Mouse (Mus musculus) testis, adult 2 months (tissue): ENCODE results near the gene Fastkd3.
"Not testable (repeated sequence)": the region's sequence is repeated elsewhere in the genome, so short reads cannot be mapped to it uniquely, and the experiment has no call there.

ENCODE experiments used
- CTCF ChIP-seq: fragments of 200-500 bp; IDR thresholded peaks from 2 replicates; pipeline ENCODE4 v1.5.1; 2012; ENCODE audit warnings: low read depth, mild to moderate bottlenecking, inconsistent platforms, low read length, moderate library complexity; ENCODE audit not compliant: control insufficient read depth, insufficient read depth, insufficient replicate concordance
- POLR2A ChIP-seq: fragments of 200-500 bp; IDR thresholded peaks from 2 replicates; pipeline ENCODE4 v1.6.1; 2012; ENCODE audit warnings: low read depth, mild to moderate bottlenecking, inconsistent platforms, low read length, moderate library complexity; ENCODE audit not compliant: control insufficient read depth

- TF ChIP-seq CTCF: peak; percentile 49; the same call in 1 of the 2 replicates
- not testable (repeated sequence) for TF ChIP-seq POLR2A
Observed at GRCm38 (mm10) chr13:68553391-68553790, 28.6 kb upstream of the Fastkd3 start.
